Mouse (Mus musculus) midbrain, embryonic 11.5 days (tissue): Measurements from ENCODE around the gene Ccnb2. TPM values are rescaled to one million over a fixed set of nuclear protein-coding genes. Genes with fewer than 3 reads are reported as not detected.

ENCODE experiments used
- ATAC-seq: fragments of 200-750 bp; cut with Nextera tagmentation; 2 replicates; pipeline ENCODE4 v1.8.0; 2017; ENCODE audit warnings: moderate TSS enrichment, moderate library complexity; ENCODE audit not compliant: low FRiP score
- DNase-seq: peaks from one replicate; pipeline ENCODE4 v3.0.0; 2015; ENCODE audit warnings: low spot score; ENCODE audit errors: missing footprints
- H3K27ac ChIP-seq: fragments of 300-500 bp; sonication (generic); 2 replicates; pipeline ENCODE4 v1.5.1; 2014; ENCODE audit warnings: low read depth, low read length
- H3K27me3 ChIP-seq: fragments of 300-500 bp; sonication (generic); 2 replicates; pipeline ENCODE4 v1.6.1; 2014; ENCODE audit warnings: mild to moderate bottlenecking, low read length, moderate library complexity, mixed read lengths; ENCODE audit not compliant: control insufficient read depth, insufficient read depth
- H3K36me3 ChIP-seq: fragments of 300-500 bp; sonication (generic); 2 replicates; pipeline ENCODE4 v1.6.1; 2014; ENCODE audit warnings: mild to moderate bottlenecking, low read length, moderate library complexity, mixed read lengths; ENCODE audit not compliant: control insufficient read depth, insufficient read depth
- H3K4me1 ChIP-seq: fragments of 300-500 bp; sonication (generic); 2 replicates; pipeline ENCODE4 v1.6.1; 2014; ENCODE audit warnings: low read length; ENCODE audit not compliant: control insufficient read depth, insufficient read depth
- H3K4me2 ChIP-seq: fragments of 300-500 bp; sonication (generic); 2 replicates; pipeline ENCODE4 v1.6.1; 2014; ENCODE audit warnings: mild to moderate bottlenecking, moderate library complexity
- H3K4me3 ChIP-seq: fragments of 300-500 bp; sonication (generic); 2 replicates; pipeline ENCODE4 v1.5.1; 2014; ENCODE audit warnings: low read depth, low read length
- H3K9ac ChIP-seq: fragments of 300-500 bp; sonication (generic); 2 replicates; pipeline ENCODE4 v1.6.1; 2014; ENCODE audit warnings: low read length
- H3K9me3 ChIP-seq: fragments of 300-500 bp; sonication (generic); 2 replicates; pipeline ENCODE4 v1.6.1; 2016; ENCODE audit warnings: low read length; ENCODE audit not compliant: control insufficient read depth
- WGBS: fragments of 180-500 bp; shearing (Covaris S2); extraction: QIAGEN DNeasy Blood & Tissue Kit; methylation state at CpG from one replicate; pipeline ENCODE4 v1.1.7; 2014; 5-methylcytosine and 5-hydroxymethylcytosine counted together
- microRNA-seq: library from miRNA; unstranded; fragments of <30 nt; microRNA quantifications from one replicate; pipeline ENCODE4, GENCODE M21; 2017
- polyA plus RNA-seq: library from polyadenylated mRNA; unstranded; fragments of >200 nt; fragmentation: Nextera tagmentation; extraction: Ambion mirVana; gene quantifications from 2 replicates; pipeline ENCODE4 v1.2.1, GENCODE M21; 2014

The Ccnb2 gene
- polyA plus RNA-seq, 1 experiment from 2014 or later: 225 TPM

DNA sequence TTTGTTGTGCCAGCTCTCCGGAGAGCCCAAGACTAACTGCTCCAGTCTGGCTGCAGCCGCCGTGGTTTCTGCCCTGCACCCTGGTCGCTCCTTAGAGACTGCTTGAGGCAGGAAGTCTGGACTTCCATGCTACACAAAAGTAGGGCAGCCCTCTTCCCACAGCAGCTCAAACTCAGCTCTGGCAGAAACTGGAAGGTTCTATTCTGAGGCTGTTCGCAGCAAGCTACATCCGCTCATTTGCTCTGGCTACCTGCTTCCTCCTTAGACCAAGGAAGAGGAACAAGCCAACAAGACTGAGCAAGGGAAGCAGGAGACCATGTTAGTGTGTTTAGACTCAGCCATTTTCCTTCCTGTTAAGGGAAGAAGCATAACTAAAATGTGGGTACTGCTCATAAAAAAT is 54.4 kb downstream of the Ccnb2 start:
- no peak for ATAC-seq
- Histone ChIP-seq H3K4me2 (no peak overlapping the region), H3K27me3 (no peaks in the 10 kb centered on the region), H3K36me3 (no peaks in the 10 kb centered on the region), H3K9me3 (no peaks in the 10 kb centered on the region), H3K4me3 (no peak overlapping the region), H3K9ac (no peak overlapping the region), H3K27ac (no peak overlapping the region), H3K4me1 (no peaks in the 10 kb centered on the region)
- 92% methylated on average over 6 of the region's 6 CpGs for WGBS
- no peak for DNase-seq

DNA sequence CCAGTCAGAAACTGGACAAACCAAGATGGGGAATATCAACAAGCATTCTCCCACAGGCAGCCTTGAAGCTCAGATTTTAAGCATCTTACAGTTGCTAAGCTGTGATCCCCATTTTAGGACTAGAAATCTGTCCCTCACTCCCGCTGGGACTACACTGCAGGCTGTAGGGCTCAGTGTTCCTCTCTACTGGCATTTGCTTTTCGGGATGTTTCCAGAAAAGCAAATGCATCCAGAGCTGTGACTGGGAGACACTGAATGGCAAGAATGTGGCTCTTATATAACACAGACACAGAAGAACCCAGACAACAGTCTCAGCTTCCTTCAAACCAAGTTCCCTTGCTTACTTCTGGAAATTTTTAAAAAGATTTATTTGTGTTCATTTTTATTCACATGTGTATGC is 55.4 kb downstream of the Ccnb2 start:
- H3K4me1 ChIP-seq: no peaks in the 10 kb centered on the region
- DNase-seq (no peak), ATAC-seq (no peak)
- H3K9ac ChIP-seq: no peak overlapping the region
- no peaks in the 10 kb centered on the region for H3K36me3 ChIP-seq
- H3K4me3 ChIP-seq: no peak overlapping the region
- H3K4me2 ChIP-seq: no peak overlapping the region
- H3K27me3 ChIP-seq: no peaks in the 10 kb centered on the region
- H3K9me3 ChIP-seq: no peaks in the 10 kb centered on the region
- H3K27ac ChIP-seq: no peak overlapping the region
- 86% methylated on average over 2 of the region's 2 CpGs for WGBS

- Histone ChIP-seq H3K36me3 (no peaks in the 10 kb centered on the region), H3K9me3 (no peaks in the 10 kb centered on the region), H3K27ac (no peak overlapping the region), H3K9ac (no peak overlapping the region), H3K4me2 (no peak overlapping the region), H3K4me1 (no peaks in the 10 kb centered on the region), H3K4me3 (no peak overlapping the region), H3K27me3 (no peaks in the 10 kb centered on the region)
- DNase-seq: no peak
- 90% methylated on average over 8 of the region's 8 CpGs for WGBS
- ATAC-seq: no peak
Measured at GRCm38 (mm10) chr9:70364741-70365140, 56.6 kb downstream of the Ccnb2 start.

DNA sequence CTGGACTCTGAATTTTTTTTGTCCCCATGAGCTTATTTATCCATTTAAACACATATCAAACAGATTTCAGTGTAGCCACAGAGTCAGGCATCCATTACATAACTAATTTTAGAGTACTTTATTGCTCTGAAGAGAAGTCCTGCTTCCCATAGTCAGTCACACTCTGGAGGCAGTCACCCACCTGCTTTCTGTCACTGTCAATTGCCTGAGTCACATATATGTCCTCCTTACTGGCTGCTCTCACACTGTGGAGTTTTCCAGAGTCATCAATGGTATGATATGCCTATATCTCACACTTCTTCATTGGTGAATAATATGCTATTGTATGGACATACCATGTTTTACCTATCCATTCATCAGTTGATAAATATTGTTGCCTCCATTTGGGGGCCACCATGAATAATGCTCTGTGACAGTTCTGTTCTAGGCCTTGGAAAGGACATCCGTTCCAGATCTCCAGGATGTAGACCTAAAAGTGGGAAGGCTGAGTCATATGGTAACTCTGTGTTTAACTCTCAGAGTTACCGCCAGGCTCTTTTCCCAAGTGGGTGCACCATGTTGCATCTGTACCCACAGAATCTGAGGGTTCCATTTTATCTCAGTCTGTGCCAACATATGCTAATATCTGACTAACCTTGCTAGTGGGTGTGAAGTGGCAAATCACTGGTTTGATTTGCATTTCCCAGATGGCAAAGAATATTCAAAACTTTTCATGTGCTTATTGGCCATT is 61.8 kb downstream of the Ccnb2 start:
- Histone ChIP-seq H3K9me3 (no peaks in the 10 kb centered on the region; the same call in 1 of the 2 replicates), H3K27ac (no peak overlapping the region), H3K36me3 (peaks cover 3% of the 10 kb centered on the region; the same call in 1 of the 2 replicates), H3K27me3 (no peaks in the 10 kb centered on the region), H3K9ac (no peak overlapping the region), H3K4me2 (no peak overlapping the region), H3K4me3 (no peak overlapping the region), H3K4me1 (no peaks in the 10 kb centered on the region)
- WGBS: 89% methylated on average over 2 of the region's 2 CpGs
- DNase-seq: no peak
- no peak for ATAC-seq

Small RNA genes lying within 50 kb of the gene (microRNA-seq; reads per million reads assigned to microRNA genes)
- gene Mir5626: 15.4 reads per million, percentile 34 among the genes with 10 or more reads in this experiment

Other genes starting within 250 kb of the Ccnb2 start
- gene Myo1e, start 214.2 kb downstream of the Ccnb2 start, polyA plus RNA-seq: 9.5 and 9.7 TPM in 2 replicates
- 38.8 and 43.1 TPM in 2 replicates for gene Rnf111, start 82.2 kb upstream of the Ccnb2 start, polyA plus RNA-seq
- 65.5 and 66.2 TPM in 2 replicates for gene Sltm, start 121.2 kb upstream of the Ccnb2 start, polyA plus RNA-seq
- 0.15 and 0.17 TPM in 2 replicates for gene Gm10642, start 234.7 kb upstream of the Ccnb2 start, polyA plus RNA-seq
- gene Mindy2, start 235.6 kb upstream of the Ccnb2 start, polyA plus RNA-seq: 12.1 and 12.4 TPM in 2 replicates